In the genomic region with DNA sequence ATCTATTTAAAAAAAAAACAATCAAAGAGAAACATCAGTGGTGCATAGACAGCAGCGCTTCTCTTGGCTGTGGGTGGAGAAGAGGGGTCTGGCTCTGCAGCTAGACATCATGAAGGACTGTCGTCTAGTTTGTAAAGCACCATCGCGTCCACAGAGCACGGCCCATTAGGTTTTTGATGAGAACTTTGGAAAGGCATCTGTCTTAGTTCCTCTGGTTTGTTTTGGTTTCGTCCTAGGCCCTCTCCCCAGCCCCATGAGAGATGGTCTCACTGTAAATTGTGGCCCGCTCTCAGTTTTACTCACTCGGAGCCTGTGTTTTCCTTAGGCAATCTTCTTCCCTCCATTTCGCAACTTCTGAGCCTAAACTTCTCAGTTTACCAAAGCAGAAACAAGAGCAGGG, we compare ENCODE assay signal across 20 mouse cellular contexts.
"Had no signal": no experiment of that assay in that cellular context is flagged by ENCODE, and none has a peak within 500 bp of the region (broad histone marks: within the 10 kb centered on the region; RNA-seq: fewer than 3 reads in every experiment).

No protein-coding gene starts in this region.

- DNase-seq: kidney, adult 2 months; kidney, postnatal 25 days; layer of hippocampus, adult 9-11 months; lung, embryonic 14.5 days; right cerebral cortex, adult 18-20 months; right cerebral cortex, postnatal 14 days; thymus, adult 2 months; thymus, postnatal 14 days; thymus, postnatal 4 days had no signal

- H3K27me3 ChIP-seq: limb, embryonic 13.5 days; midbrain, embryonic 12.5 days; midbrain, embryonic 15.5 days; neural tube, embryonic 12.5 days; neural tube, embryonic 15.5 days had no signal

- H3K27ac ChIP-seq: layer of hippocampus, adult 2 months; limb, embryonic 10.5 days; limb, embryonic 13.5 days; macrophage; midbrain, embryonic 12.5 days; midbrain, embryonic 15.5 days; neural tube, embryonic 12.5 days; neural tube, embryonic 15.5 days; stomach, postnatal 0 days had no signal

- H3K4me3 ChIP-seq: layer of hippocampus, adult 2 months; limb, embryonic 10.5 days; limb, embryonic 13.5 days; midbrain, embryonic 12.5 days; midbrain, embryonic 15.5 days; neural tube, embryonic 12.5 days; neural tube, embryonic 15.5 days had no signal

- H3K9ac ChIP-seq: limb, embryonic 13.5 days; lung, embryonic 14.5 days; midbrain, embryonic 12.5 days; midbrain, embryonic 15.5 days; neural tube, embryonic 12.5 days; neural tube, embryonic 15.5 days had no signal

- H3K4me1 ChIP-seq: limb, embryonic 13.5 days; midbrain, embryonic 12.5 days; midbrain, embryonic 15.5 days; neural tube, embryonic 12.5 days; neural tube, embryonic 15.5 days had no signal

- ATAC-seq: intestine, postnatal 0 days; lung, postnatal 0 days; midbrain, embryonic 15.5 days had no signal

- H3K9me3 ChIP-seq: limb, embryonic 10.5 days; limb, embryonic 13.5 days; midbrain, embryonic 12.5 days; midbrain, embryonic 15.5 days; neural tube, embryonic 12.5 days; neural tube, embryonic 15.5 days had no signal

- H3K4me2 ChIP-seq: limb, embryonic 13.5 days; lung, embryonic 14.5 days; midbrain, embryonic 12.5 days; midbrain, embryonic 15.5 days; neural tube, embryonic 12.5 days; neural tube, embryonic 15.5 days had no signal

- H3K36me3 ChIP-seq: limb, embryonic 10.5 days; limb, embryonic 13.5 days; midbrain, embryonic 12.5 days; midbrain, embryonic 15.5 days; neural tube, embryonic 12.5 days; neural tube, embryonic 15.5 days had no signal
